ENCODE assay signal across 30 mouse cellular contexts in the genomic region with DNA sequence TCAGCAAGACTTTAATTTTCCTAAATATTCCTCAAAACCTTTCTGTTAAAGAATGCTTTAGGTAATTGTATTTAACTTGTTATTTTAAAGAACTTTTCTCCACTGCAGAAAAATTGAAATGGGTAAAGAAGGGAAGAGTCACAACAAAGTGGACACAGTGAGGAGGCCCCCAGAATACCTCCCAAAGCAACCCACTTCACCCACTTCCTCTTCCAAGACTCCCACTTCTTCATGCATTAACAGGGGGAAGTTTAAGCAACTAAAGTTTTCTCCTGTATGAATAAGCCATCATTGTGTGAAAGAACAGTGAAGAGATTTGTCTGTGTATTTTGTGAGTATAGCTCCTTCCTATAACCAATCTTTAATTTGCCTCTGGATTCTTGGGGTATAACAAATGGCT. TPM values are rescaled to one million over a fixed set of nuclear protein-coding genes. Genes with fewer than 3 reads are reported as not detected.
DNase-seq lines count a peak whose midpoint lies in the region; ATAC-seq and TF ChIP-seq lines count a peak whose summit lies in the region.
"Had no signal": no experiment of that assay in that cellular context is flagged by ENCODE, and none has a peak within 500 bp of the region (broad histone marks: within the 10 kb centered on the region; RNA-seq: fewer than 3 reads in every experiment).

A gene (plus strand): TSS at position 275 of the 400 bp plus-strand sequence.

- no peaks in the 10 kb centered on the region for H3K36me3 ChIP-seq in macrophage (ENCODE audit: inconsistent target)
- H3K36me3 ChIP-seq: embryonic facial prominence, embryonic 13.5 days; embryonic facial prominence, embryonic 15.5 days; forebrain, embryonic 15.5 days; G1E had no signal

- no peak within 1 kb of the TSS for H3K4me3 ChIP-seq in bone marrow macrophage, adult 2 months (ENCODE audit: insufficient read depth, low read length)
- H3K4me3 ChIP-seq in macrophage (ENCODE audit: inconsistent target), result no peak within 1 kb of the TSS
- no peak within 1 kb of the TSS for H3K4me3 ChIP-seq in left cerebral cortex, adult 2 months
- H3K4me3 ChIP-seq: embryonic facial prominence, embryonic 13.5 days; embryonic facial prominence, embryonic 15.5 days; erythroblast, embryonic 14.5 days; forebrain, embryonic 13.5 days; forebrain, embryonic 15.5 days had no signal

- H3K4me1 ChIP-seq in bone marrow macrophage, adult 2 months (ENCODE audit: control insufficient read depth, insufficient read depth, low read length), result peaks cover 39% of the 10 kb centered on the region
- H3K4me1 ChIP-seq: embryonic facial prominence, embryonic 13.5 days; embryonic facial prominence, embryonic 15.5 days; forebrain, embryonic 13.5 days; forebrain, embryonic 15.5 days had no signal

- H3K79me2 ChIP-seq in macrophage (ENCODE audit: inconsistent target), result no peaks in the 10 kb centered on the region

- ATAC-seq in megakaryocyte progenitor cell, adult 5-6 weeks (replicated peaks; ENCODE audit: poor library complexity), result peak; percentile 63
- ATAC-seq in erythroid progenitor cell, adult 5-6 weeks (replicated peaks; ENCODE audit: low FRiP score, poor library complexity, severe bottlenecking), result no peak
- ATAC-seq: activated CD4-positive, CD25-positive, alpha-beta regulatory T cell, adult 4 months; CD4-positive, CD25-positive, alpha-beta regulatory T cell, adult 4 months; forebrain, embryonic 13.5 days; forebrain, embryonic 15.5 days; forebrain, postnatal 0 days; Patski had no signal

- intact Hi-C loops in left cerebral cortex, adult 2 months (cut with DNase I), result no loop called here

- DNase-seq in adrenal gland, adult 8-10 months, result no peak
- no peak for DNase-seq in adrenal gland, postnatal 4 days (ENCODE audit: low spot score in 2 of 2)
- DNase-seq in left cerebral cortex, adult 2 months (ENCODE audit: extremely low spot score in 1 of 2, low spot score in 2 of 2), result no peak
- DNase-seq: adrenal gland, postnatal 10 days; adrenal gland, postnatal 25 days; B cell, adult 2 months; cerebellum, adult 11 months; cerebellum, adult 18-20 months; cerebellum, adult 8-10 months; cerebellum, adult 9-11 months; cerebellum, postnatal 14 days; cerebellum, postnatal 36 days; embryo, embryonic 11 days; forebrain, postnatal 0 days had no signal

- TF ChIP-seq POLR2A in bone marrow macrophage, adult 2 months (IDR thresholded peaks at IDR 0.05; ENCODE audit: borderline replicate concordance, low read depth, low read length), result no peak

- H3K27ac ChIP-seq in bone marrow macrophage, adult 2 months (ENCODE audit: insufficient read depth, low read depth, low read length), result no peak within 1 kb of the TSS
- peak within 1 kb of the TSS; percentile 27; the same call in 1 of the 2 replicates for H3K27ac ChIP-seq in macrophage
- no peak within 1 kb of the TSS for H3K27ac ChIP-seq in left cerebral cortex, adult 2 months
- H3K27ac ChIP-seq: embryonic facial prominence, embryonic 13.5 days; embryonic facial prominence, embryonic 15.5 days; forebrain, embryonic 13.5 days; forebrain, embryonic 15.5 days had no signal

- no peak for TF ChIP-seq CTCF in bone marrow macrophage, adult 2 months (IDR thresholded peaks at IDR 0.05; ENCODE audit: low read depth, low read length)
- no peak for TF ChIP-seq CTCF in left cerebral cortex, adult 2 months (IDR thresholded peaks at IDR 0.05)

RNA-seq across cellular contexts. Expression of the gene that starts here (rescaled TPM):
- 10 to 100 TPM in 3 of 4 experiments, 1 to 10 TPM in 1; 7.3 to 31.1 (median 17.9) TPM for total RNA-seq in adrenal gland, adult 8-10 months (2022)
- under 1 TPM in 1 of 2 experiments, not detected in 1; 0.76 TPM for total RNA-seq in adrenal gland, postnatal 4 days (2021)
- 77.1 and 84.2 TPM in 2 replicates for polyA plus RNA-seq in bone marrow macrophage, adult 2 months (2012; ENCODE audit: insufficient read depth, insufficient read length, missing spikeins)
- 100 to 1,000 TPM in 7 of 26 experiments, 10 to 100 TPM in 6, 1 to 10 TPM in 12, under 1 TPM in 1; 0.49 to 300 (median 22.2) TPM for total RNA-seq in macrophage (2018; cell fraction: chromatin; rRNA removed)
- 100 to 1,000 TPM in 13 of 26 experiments, 10 to 100 TPM in 13; 11.5 to 266 (median 97.9) TPM for total RNA-seq in macrophage (2018; cell fraction: cytosol; rRNA removed)
- total RNA-seq in macrophage (2018; cell fraction: nucleus; rRNA removed), result 100 to 1,000 TPM in 12 of 26 experiments, 10 to 100 TPM in 10, 1 to 10 TPM in 4; 7.7 to 380 (median 52.3) TPM
- 54.9 to 462 TPM (median 339 TPM) in 3 replicates for polyA plus RNA-seq in macrophage (2018)
- not detected in 2 replicates for total RNA-seq in megakaryocyte progenitor cell, adult 5-6 weeks (2015)
- not detected in 2 replicates for total RNA-seq in megakaryocyte progenitor cell, adult 5-6 weeks (2017)
- not detected in 2 replicates for total RNA-seq in erythroid progenitor cell, adult 5-6 weeks (2015; ENCODE audit: low replicate concordance)
- total RNA-seq in erythroid progenitor cell, adult 5-6 weeks (2017; ENCODE audit: low replicate concordance), result not detected in 2 replicates
- total RNA-seq in left cerebral cortex, adult 2 months (2021), result not detected
- total RNA-seq: common myeloid progenitor, adult 5-6 weeks had no signal
- polyA plus RNA-seq: activated CD4-positive, CD25-positive, alpha-beta regulatory T cell, adult 4 months; CD4-positive, CD25-positive, alpha-beta regulatory T cell, adult 4 months; embryonic facial prominence, embryonic 11.5 days; embryonic facial prominence, embryonic 13.5 days; erythroblast, embryonic 14.5 days; forebrain, embryonic 11.5 days; forebrain, embryonic 13.5 days; forebrain, embryonic 15.5 days; forebrain, postnatal 0 days; G1E had no signal

Comparison
In these comparisons a context has a peak if more than half of its experiments do, and no peak if none do; other contexts are left out.
1. RNA of the gene that starts here (total RNA-seq): 7.3 to 31.1 TPM in adrenal gland, adult 8-10 months; 0.76 TPM in adrenal gland, postnatal 4 days, not detected in left cerebral cortex, adult 2 months, not detected in megakaryocyte progenitor cell, adult 5-6 weeks and not detected in erythroid progenitor cell, adult 5-6 weeks; every median in the first group is over 4 times any median in the second.
2. Peak in ATAC-seq in megakaryocyte progenitor cell, adult 5-6 weeks; RNA of the gene not detected or under 1 TPM.